Mouse (Mus musculus): ENCODE measurements around the gene Bcl9. TPM values are rescaled to one million over a fixed set of nuclear protein-coding genes. Genes with fewer than 3 reads are reported as not detected.

The Bcl9 gene
- polyA plus RNA-seq, 1 experiment from 2014 or later = 47.2 TPM

DNA sequence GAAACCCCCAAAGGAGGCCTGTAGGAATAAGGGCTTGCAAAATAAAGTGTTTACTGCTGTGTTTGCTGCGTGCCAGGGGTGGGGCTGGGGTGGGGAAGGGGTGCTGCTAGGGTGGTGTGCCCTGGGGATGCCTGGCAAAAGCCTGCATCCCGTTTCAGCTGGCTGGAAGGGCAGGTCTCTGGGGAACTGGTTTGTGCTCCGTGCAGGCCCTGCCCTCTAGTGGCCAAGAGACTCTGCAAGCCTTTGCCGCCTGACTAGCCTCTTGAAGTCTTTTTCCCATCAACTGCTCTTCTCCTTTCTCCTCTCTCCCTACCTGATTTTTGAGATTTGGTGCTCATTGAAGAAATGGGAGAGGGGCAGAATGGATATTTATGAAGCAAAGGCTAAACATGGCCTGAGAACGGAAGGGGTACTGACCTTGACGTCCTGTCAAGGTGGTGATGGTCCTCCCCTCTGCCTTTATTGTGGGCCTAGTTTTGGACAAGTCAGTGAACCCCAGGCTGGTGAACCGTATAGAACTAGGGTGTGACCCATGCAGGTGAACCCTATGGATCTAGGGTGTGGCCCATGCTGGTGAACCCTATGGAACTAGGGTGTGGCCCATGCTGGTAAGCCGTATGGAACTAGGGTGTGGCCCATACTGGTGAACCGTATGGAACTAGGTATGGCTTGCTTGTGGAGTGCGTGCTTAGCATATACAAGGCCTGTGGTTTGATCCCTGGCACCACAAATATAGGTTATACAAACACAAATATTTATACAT is 112.4 kb downstream of the Bcl9 start:
- Histone ChIP-seq H3K4me3 (no peak overlapping the region), H3K36me3 (no peaks in the 10 kb centered on the region), H3K27ac (replicated peaks) (no peak overlapping the region), H3K9me3 (replicated peaks) (no peaks in the 10 kb centered on the region), H3K27me3 (ENCODE audit: low read depth, poor library complexity, severe bottlenecking) (no peaks in the 10 kb centered on the region), H3K4me1 (peaks cover 13% of the 10 kb centered on the region)
- 45% methylated on average over 10 of the region's 10 CpGs for WGBS
- peak; percentile 71 for DNase-seq (ENCODE audit: low spot score)

DNA sequence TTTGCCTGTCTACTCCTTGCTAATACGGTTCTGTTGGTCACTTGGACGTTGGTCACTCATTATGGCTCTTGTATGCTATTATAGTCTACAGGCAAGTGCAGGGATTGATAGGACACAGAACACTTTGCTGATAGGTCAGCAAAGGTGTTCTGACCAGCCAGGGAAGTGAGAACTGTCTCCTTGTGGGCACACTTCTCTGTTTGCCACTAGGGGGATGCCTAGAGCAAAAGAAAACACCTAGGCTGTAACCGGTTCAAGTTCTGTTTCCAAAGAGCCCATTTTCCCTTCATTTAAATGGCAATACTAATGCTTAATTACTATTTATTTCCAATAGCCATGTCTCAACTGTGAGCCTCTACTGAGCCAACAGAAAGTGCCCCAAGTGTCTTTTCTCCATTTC is 113.9 kb downstream of the Bcl9 start:
- H3K4me3 ChIP-seq = no peak overlapping the region
- no peak overlapping the region for H3K27ac ChIP-seq (replicated peaks)
- H3K36me3 ChIP-seq = no peaks in the 10 kb centered on the region
- no peaks in the 10 kb centered on the region for H3K27me3 ChIP-seq (ENCODE audit: low read depth, poor library complexity, severe bottlenecking)
- no peak for DNase-seq (ENCODE audit: low spot score)
- H3K9me3 ChIP-seq (replicated peaks) = no peaks in the 10 kb centered on the region
- WGBS = 36% methylated on average over 3 of the region's 3 CpGs
- peaks cover 11% of the 10 kb centered on the region for H3K4me1 ChIP-seq

DNA sequence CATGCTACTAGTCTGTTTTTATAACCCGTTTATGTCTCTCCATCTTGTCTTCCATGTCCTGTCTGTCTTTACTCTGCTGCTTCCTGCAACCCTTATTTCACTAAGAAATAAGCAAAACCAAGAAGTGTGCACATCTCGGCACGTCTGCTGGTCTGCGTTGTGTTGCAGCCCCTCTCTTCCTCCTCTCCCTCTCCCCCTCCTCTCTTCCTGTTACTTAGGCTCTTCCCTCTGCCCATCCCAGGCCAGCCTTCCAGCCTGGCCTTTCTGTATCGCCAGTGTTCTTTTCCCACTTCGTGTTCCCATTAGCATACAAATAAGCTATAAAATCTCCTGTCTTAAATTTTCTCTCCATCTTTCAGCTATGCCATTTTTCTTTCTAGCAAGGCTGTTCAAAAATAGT is 117.2 kb downstream of the Bcl9 start:
- Histone ChIP-seq H3K4me3 (no peak overlapping the region), H3K9me3 (replicated peaks) (no peaks in the 10 kb centered on the region), H3K27ac (replicated peaks) (no peak overlapping the region), H3K36me3 (peaks cover 26% of the 10 kb centered on the region), H3K27me3 (ENCODE audit: low read depth, poor library complexity, severe bottlenecking) (no peaks in the 10 kb centered on the region), H3K4me1 (peaks cover 10% of the 10 kb centered on the region)
- DNase-seq (ENCODE audit: low spot score) = no peak
- 72% methylated on average over 6 of the region's 6 CpGs for WGBS

DNA sequence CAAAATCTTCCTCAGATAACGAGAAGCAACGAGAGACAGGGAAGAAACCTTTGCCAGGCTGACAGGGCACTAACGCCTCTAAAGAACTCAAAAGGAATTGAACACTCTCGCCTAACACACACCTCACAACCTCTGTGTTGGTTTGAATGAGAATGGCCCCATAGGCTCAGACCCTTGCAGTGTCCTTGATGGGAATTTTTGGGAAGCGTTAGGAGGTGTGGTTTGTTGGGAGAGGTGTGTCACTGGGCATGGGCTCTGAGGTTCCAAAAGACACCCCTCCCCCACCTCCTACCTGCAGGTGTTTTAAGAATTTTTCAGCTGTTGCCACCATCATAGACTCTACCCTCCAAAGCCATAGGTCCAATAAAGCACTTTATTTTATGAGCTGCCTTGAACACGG is 118.8 kb downstream of the Bcl9 start:
- 82% methylated on average over 6 of the region's 6 CpGs for WGBS
- DNase-seq (ENCODE audit: low spot score) = no peak
- peaks cover 31% of the 10 kb centered on the region for H3K36me3 ChIP-seq

DNA sequence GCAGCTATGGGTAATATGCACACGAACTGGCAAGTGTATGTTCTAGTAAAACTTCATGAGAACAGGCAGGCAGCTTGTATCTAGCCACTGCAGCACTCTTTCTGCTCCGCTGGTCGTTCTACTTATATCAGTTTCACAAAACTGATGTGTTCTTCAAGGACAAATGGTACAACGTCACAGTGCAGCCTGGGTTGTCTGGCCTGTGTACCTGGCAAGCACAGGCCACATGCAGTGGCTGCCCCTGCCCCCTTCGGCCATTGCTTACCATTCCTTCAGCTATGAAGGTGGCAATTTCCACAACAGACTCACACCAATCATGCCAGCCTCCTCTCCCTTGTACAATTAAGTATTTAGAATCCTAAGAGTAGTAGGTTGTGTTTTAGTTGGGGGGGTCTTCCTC is 125.1 kb downstream of the Bcl9 start:
- Histone ChIP-seq H3K27ac (replicated peaks) (no peak overlapping the region), H3K4me3 (no peak overlapping the region), H3K9me3 (replicated peaks) (no peaks in the 10 kb centered on the region), H3K4me1 (no peaks in the 10 kb centered on the region), H3K27me3 (ENCODE audit: low read depth, poor library complexity, severe bottlenecking) (no peaks in the 10 kb centered on the region), H3K36me3 (peaks cover 50% of the 10 kb centered on the region)
- DNase-seq (ENCODE audit: low spot score) = no peak
- WGBS = 83% methylated on average over 5 of the region's 5 CpGs

More for the DNA sequence above, 118.8 kb downstream of the Bcl9 start:
- peaks cover 7% of the 10 kb centered on the region for H3K4me1 ChIP-seq
- no peaks in the 10 kb centered on the region for H3K9me3 ChIP-seq (replicated peaks)
- H3K27me3 ChIP-seq (ENCODE audit: low read depth, poor library complexity, severe bottlenecking) = no peaks in the 10 kb centered on the region
- no peak overlapping the region for H3K27ac ChIP-seq (replicated peaks)
- no peak overlapping the region for H3K4me3 ChIP-seq

DNA sequence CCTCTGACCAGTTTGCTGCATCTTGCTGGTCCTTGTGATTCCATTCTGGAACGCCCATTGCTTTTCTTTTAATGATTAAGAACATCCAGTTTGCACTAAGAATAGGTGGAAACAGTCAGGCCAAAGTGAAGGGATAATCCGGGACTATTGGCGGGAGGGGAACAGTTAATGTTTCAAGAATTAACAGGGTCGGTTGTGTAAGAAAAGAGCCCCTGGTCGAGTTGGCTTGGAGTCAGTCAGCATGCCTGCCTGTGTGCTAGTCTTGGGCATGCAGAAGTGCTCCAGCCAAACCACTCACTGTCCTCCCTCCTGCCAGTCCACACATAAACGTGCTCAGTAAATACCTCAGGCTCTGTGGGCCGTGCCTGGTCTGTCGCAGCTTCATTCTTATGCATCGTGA is 125.5 kb downstream of the Bcl9 start:
- Histone ChIP-seq H3K9me3 (replicated peaks) (no peaks in the 10 kb centered on the region), H3K4me3 (no peak overlapping the region), H3K27ac (replicated peaks) (no peak overlapping the region), H3K27me3 (ENCODE audit: low read depth, poor library complexity, severe bottlenecking) (no peaks in the 10 kb centered on the region), H3K4me1 (no peaks in the 10 kb centered on the region), H3K36me3 (peaks cover 49% of the 10 kb centered on the region)
- DNase-seq (ENCODE audit: low spot score) = no peak
- WGBS = 73% methylated on average over 9 of the region's 9 CpGs

DNA sequence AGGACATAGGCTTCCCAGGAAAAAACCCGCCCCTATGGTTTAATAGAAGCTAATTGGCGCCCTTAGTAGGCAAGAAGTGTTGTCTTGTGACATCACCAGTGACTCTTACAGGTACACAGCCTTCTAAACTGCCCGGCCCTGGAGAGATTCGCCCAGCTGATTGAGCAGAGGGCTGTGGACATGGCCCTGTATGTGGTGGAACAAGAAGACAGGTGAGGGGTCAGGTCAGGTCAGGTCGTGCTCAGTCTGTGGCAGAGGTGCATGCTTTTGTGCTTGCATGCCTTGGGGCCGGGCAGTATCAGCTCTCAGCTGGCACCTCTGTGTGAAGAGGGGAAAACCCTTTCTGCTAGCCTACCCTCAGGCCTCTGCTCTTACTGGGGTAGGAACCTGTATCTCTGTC is 126.2 kb downstream of the Bcl9 start:
- Histone ChIP-seq H3K27ac (replicated peaks) (no peak overlapping the region), H3K4me3 (no peak overlapping the region)
- WGBS = 77% methylated on average over 6 of the region's 6 CpGs

DNA sequence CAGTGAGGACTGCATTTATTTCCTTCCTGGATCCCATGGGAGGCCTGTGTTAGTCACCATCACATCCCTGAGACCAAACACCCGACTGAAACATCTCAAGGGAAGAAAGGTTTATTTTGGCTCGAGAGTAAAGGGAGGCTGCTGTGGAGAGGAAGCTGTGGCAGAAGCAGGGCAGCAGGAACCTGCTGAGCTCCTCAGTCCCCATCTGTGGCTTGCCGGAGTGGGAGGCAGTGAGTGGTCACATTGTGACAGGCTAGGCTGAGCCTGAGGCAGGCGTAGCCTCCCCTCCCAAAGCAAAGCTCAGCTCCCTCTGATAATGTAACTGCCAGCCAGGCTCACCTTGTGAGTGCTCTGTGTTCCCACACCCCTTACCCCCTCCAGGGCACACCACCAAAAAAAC is 130.6 kb downstream of the Bcl9 start:
- Histone ChIP-seq H3K27ac (replicated peaks) (no peak overlapping the region), H3K27me3 (ENCODE audit: low read depth, poor library complexity, severe bottlenecking) (no peaks in the 10 kb centered on the region), H3K36me3 (peaks cover 49% of the 10 kb centered on the region), H3K9me3 (replicated peaks) (no peaks in the 10 kb centered on the region), H3K4me1 (0 out of 2 replicates have a peak, but pooled peaks cover under 1% of the 10 kb centered on the region), H3K4me3 (no peak overlapping the region)
- whole genome bisulfite sequencing = 82% methylated on average over 4 of the region's 4 CpGs
- DNase-seq (ENCODE audit: low spot score) = no peak

More for the DNA sequence above, 126.2 kb downstream of the Bcl9 start:
- Histone ChIP-seq H3K27me3 (ENCODE audit: low read depth, poor library complexity, severe bottlenecking) (no peaks in the 10 kb centered on the region), H3K9me3 (replicated peaks) (no peaks in the 10 kb centered on the region), H3K36me3 (peaks cover 49% of the 10 kb centered on the region), H3K4me1 (no peaks in the 10 kb centered on the region)
- DNase-seq (ENCODE audit: low spot score) = no peak

DNA sequence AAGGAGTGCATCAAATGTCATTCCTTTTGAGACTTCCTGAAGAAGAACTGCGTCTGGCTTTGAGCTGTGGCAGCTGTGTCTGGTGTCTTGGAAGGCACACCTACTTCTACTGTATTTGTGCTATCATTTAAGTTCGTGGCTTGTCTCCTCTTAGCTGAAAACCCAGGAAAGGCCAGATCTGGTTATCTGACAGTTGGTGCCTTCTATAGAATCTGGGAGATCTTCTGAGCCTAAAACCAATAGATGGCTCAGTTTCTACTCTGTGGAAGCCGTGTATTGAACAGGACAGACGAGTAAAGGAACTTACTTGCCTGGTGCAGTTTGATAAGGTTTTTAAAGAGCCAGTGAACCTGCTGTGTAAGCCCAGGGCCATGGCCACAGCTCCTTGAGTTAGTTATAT is 133.2 kb downstream of the Bcl9 start:
- DNase-seq (ENCODE audit: low spot score) = no peak
- Histone ChIP-seq H3K9me3 (replicated peaks) (no peaks in the 10 kb centered on the region), H3K27me3 (ENCODE audit: low read depth, poor library complexity, severe bottlenecking) (no peaks in the 10 kb centered on the region), H3K36me3 (peaks cover 43% of the 10 kb centered on the region), H3K4me1 (peaks cover 24% of the 10 kb centered on the region), H3K27ac (replicated peaks) (no peak overlapping the region), H3K4me3 (no peak overlapping the region)
- WGBS = 86% methylated on average over 4 of the region's 4 CpGs

DNA sequence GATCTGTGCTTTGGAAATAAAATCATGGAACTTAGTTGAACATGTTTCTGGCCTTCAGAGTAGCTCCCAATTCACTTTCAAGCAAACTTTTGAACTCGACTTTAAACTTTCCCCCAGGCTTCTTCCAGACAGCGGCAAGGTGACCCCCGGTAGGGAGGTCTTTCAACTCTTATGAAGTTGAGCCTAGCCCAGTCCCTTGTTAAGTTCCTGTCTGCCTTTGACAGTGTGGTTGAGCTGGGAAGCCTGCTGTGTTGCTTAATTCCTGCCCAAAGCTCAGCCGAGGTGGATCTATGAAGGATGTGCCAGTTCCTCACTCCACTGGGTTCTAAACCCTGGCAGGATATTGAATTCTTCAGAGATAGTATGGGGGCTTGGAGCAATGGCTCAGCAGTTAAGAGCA is 135.9 kb downstream of the Bcl9 start:
- no peak for DNase-seq (ENCODE audit: low spot score)
- 68% methylated on average over 4 of the region's 4 CpGs for WGBS
- no peaks in the 10 kb centered on the region for H3K9me3 ChIP-seq (replicated peaks)

DNA sequence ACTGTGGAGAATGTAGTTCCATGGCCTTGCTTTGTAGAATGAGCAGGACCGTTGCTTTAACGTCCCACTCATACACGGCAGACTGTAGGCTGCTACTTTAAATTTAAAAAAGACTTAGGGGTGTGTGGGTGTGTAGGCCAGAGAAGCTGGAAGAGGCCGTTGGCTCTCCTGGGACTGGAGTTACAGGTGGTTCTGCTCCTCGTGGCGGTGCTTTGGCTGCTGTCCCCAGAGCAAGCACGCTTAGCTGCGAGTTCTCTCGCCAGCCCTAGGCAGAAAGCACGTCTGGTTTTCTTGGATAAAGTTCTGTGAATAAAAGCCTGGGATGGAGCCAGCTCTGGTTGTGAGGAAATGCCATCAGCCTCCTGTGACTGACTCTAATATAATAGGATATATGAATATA is 136.8 kb downstream of the Bcl9 start:
- no peaks in the 10 kb centered on the region for H3K27me3 ChIP-seq (ENCODE audit: low read depth, poor library complexity, severe bottlenecking)
- peaks cover 30% of the 10 kb centered on the region for H3K4me1 ChIP-seq
- H3K4me3 ChIP-seq = no peak overlapping the region
- no peak overlapping the region for H3K27ac ChIP-seq (replicated peaks)
- no peak for DNase-seq (ENCODE audit: low spot score)
- H3K9me3 ChIP-seq (replicated peaks) = no peaks in the 10 kb centered on the region
- 80% methylated on average over 10 of the region's 10 CpGs for WGBS
- peaks cover 14% of the 10 kb centered on the region for H3K36me3 ChIP-seq

More for the DNA sequence above, 135.9 kb downstream of the Bcl9 start:
- Histone ChIP-seq H3K36me3 (peaks cover 22% of the 10 kb centered on the region), H3K4me1 (peaks cover 30% of the 10 kb centered on the region), H3K27ac (replicated peaks) (no peak overlapping the region), H3K4me3 (no peak overlapping the region), H3K27me3 (ENCODE audit: low read depth, poor library complexity, severe bottlenecking) (no peaks in the 10 kb centered on the region)

DNA sequence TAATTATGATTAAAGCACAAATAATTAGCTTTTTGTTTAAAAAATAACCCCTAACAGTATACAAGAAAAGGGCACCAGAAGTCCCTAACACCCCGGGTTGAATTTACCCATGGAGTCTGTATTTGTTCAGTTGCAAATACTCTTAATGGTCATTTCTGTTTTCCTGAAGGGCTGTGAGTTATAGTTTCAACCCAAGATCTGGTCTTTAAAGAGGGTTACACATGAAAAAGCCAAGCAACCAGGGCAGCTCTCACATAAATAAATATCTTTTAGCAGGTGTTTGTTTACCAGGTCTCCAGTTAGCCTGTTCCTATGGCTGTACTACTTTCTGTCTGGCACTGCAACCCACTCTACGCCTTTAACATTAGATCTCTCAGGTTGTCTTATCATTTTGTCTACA is 137.7 kb downstream of the Bcl9 start:
- H3K27me3 ChIP-seq (ENCODE audit: low read depth, poor library complexity, severe bottlenecking) = no peaks in the 10 kb centered on the region
- no peak overlapping the region for H3K27ac ChIP-seq (replicated peaks)
- no peak for DNase-seq (ENCODE audit: low spot score)
- H3K4me1 ChIP-seq = peaks cover 30% of the 10 kb centered on the region
- peak overlapping the region; percentile 78 for H3K4me3 ChIP-seq
- H3K36me3 ChIP-seq = peaks cover 9% of the 10 kb centered on the region
- no peaks in the 10 kb centered on the region for H3K9me3 ChIP-seq (replicated peaks)
- 87% methylated on average over 2 of the region's 2 CpGs for WGBS

DNA sequence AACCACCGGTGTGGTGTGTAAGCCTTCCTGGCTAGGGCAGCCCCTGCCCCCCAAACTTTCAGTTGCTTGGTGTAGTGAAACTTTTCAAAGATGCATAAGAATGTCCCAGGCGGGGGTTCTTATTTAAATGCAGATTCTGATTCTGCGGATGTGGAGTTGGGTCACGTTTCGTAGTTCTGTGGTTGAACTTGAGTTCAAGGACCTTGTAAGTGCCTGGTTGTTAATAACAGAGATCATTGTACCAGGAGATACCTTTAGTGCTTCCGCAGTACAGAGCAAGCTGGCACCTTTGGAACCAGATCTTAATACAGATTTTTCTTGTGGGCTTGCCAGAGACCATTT is 138.2 kb downstream of the Bcl9 start:
- WGBS = 9% methylated on average over 6 of the region's 6 CpGs
- Histone ChIP-seq H3K9me3 (replicated peaks) (no peaks in the 10 kb centered on the region), H3K27me3 (ENCODE audit: low read depth, poor library complexity, severe bottlenecking) (no peaks in the 10 kb centered on the region), H3K36me3 (peaks cover 9% of the 10 kb centered on the region), H3K4me1 (peaks cover 30% of the 10 kb centered on the region), H3K27ac (replicated peaks) (peak overlapping the region; percentile 94), H3K4me3 (peak overlapping the region; percentile 78)
- DNase-seq (ENCODE audit: low spot score) = no peak

Data from midbrain, embryonic 10.5 days (tissue).